Mouse (Mus musculus): Measurements from ENCODE around the gene 5430419D17Rik. TPM values are rescaled to one million over a fixed set of nuclear protein-coding genes. Genes with fewer than 3 reads are reported as not detected.

Gene 5430419D17Rik
- total and polyA plus RNA-seq, 3 experiments, result not detected

GRCm38 (mm10) chr7:131162251-131162650 is 12.0 kb upstream of the 5430419D17Rik start:
- Histone ChIP-seq H3K79me2 (ENCODE audit: control insufficient read depth, insufficient read depth, low read length, poor library complexity) (no peaks in the 10 kb centered on the region), H3K36me3 (ENCODE audit: control insufficient read depth in 1 of 2, insufficient read depth in 2 of 2, low read length in 2 of 2) (no peaks in the 10 kb centered on the region), H3K27me3 (ENCODE audit: control insufficient read depth in 1 of 2, insufficient read depth in 2 of 2, low read length in 2 of 2) (no peaks in the 10 kb centered on the region), H3K4me1 (ENCODE audit: control insufficient read depth in 1 of 2, insufficient read depth in 2 of 2, low read length in 2 of 2) (no peaks in the 10 kb centered on the region), H3K4me3 (ENCODE audit: control insufficient read depth in 1 of 2, insufficient read depth in 1 of 2, low read depth in 2 of 2, low read length in 2 of 2) (no peak overlapping the region), H3K27ac (ENCODE audit: control insufficient read depth, low read depth, low read length) (no peak overlapping the region), H3K9me3 (replicated peaks; ENCODE audit: insufficient read depth, low read length) (no peaks in the 10 kb centered on the region), H3K9ac (ENCODE audit: control insufficient read depth, low read depth, low read length, poor library complexity, severe bottlenecking) (no peak overlapping the region)
- no peak for TF ChIP-seq ELF1 (IDR thresholded peaks at IDR 0.05; ENCODE audit: low read depth, low read length)
- no peak for TF ChIP-seq TCF12 (IDR thresholded peaks at IDR 0.05; ENCODE audit: low read depth, low read length)
- DNase-seq (ENCODE audit: low read depth, low spot score), result no peak

GRCm38 (mm10) chr7:131167771-131168170 is 6.4 kb upstream of the 5430419D17Rik start:
- Histone ChIP-seq H3K79me2 (ENCODE audit: control insufficient read depth, insufficient read depth, low read length, poor library complexity) (no peaks in the 10 kb centered on the region), H3K27ac (ENCODE audit: control insufficient read depth, low read depth, low read length) (no peak overlapping the region), H3K4me3 (ENCODE audit: control insufficient read depth in 1 of 2, insufficient read depth in 1 of 2, low read depth in 2 of 2, low read length in 2 of 2) (no peak overlapping the region), H3K9ac (ENCODE audit: control insufficient read depth, low read depth, low read length, poor library complexity, severe bottlenecking) (no peak overlapping the region), H3K36me3 (ENCODE audit: control insufficient read depth in 1 of 2, insufficient read depth in 2 of 2, low read length in 2 of 2) (no peaks in the 10 kb centered on the region), H3K27me3 (ENCODE audit: control insufficient read depth in 1 of 2, insufficient read depth in 2 of 2, low read length in 2 of 2) (no peaks in the 10 kb centered on the region; a peak in 1 of 4 replicates), H3K4me1 (ENCODE audit: control insufficient read depth in 1 of 2, insufficient read depth in 2 of 2, low read length in 2 of 2) (no peaks in the 10 kb centered on the region), H3K9me3 (replicated peaks; ENCODE audit: insufficient read depth, low read length) (no peaks in the 10 kb centered on the region)
- no peak for TF ChIP-seq USF2 (IDR thresholded peaks at IDR 0.05; ENCODE audit: borderline replicate concordance in 1 of 2, insufficient read depth in 1 of 2, low read depth in 1 of 2, low read length in 2 of 2)
- TF ChIP-seq MAZ (IDR thresholded peaks at IDR 0.05; ENCODE audit: low read depth, low read length), result no peak
- TF ChIP-seq MYB (IDR thresholded peaks at IDR 0.05; ENCODE audit: low read depth, low read length), result no peak
- DNase-seq (ENCODE audit: low read depth, low spot score), result no peak

GRCm38 (mm10) chr7:131169099-131169498 is 5.1 kb upstream of the 5430419D17Rik start:
- DNase-seq (ENCODE audit: low read depth, low spot score), result no peak
- Histone ChIP-seq H3K79me2 (ENCODE audit: control insufficient read depth, insufficient read depth, low read length, poor library complexity) (no peaks in the 10 kb centered on the region), H3K4me1 (ENCODE audit: control insufficient read depth in 1 of 2, insufficient read depth in 2 of 2, low read length in 2 of 2) (no peaks in the 10 kb centered on the region), H3K4me3 (ENCODE audit: control insufficient read depth in 1 of 2, insufficient read depth in 1 of 2, low read depth in 2 of 2, low read length in 2 of 2) (no peak overlapping the region), H3K36me3 (ENCODE audit: control insufficient read depth in 1 of 2, insufficient read depth in 2 of 2, low read length in 2 of 2) (no peaks in the 10 kb centered on the region), H3K9me3 (replicated peaks; ENCODE audit: insufficient read depth, low read length) (no peaks in the 10 kb centered on the region), H3K9ac (ENCODE audit: control insufficient read depth, low read depth, low read length, poor library complexity, severe bottlenecking) (no peak overlapping the region), H3K27ac (ENCODE audit: control insufficient read depth, low read depth, low read length) (no peak overlapping the region), H3K27me3 (ENCODE audit: control insufficient read depth in 1 of 2, insufficient read depth in 2 of 2, low read length in 2 of 2) (no peaks in the 10 kb centered on the region; a peak in 1 of 4 replicates)
- TF ChIP-seq RAD21 (IDR thresholded peaks at IDR 0.05; ENCODE audit: low read depth, low read length) (no peak), ZC3H11A (IDR thresholded peaks at IDR 0.05; ENCODE audit: low read depth, low read length) (no peak), MXI1 (IDR thresholded peaks at IDR 0.05; ENCODE audit: low read depth, low read length) (no peak), MYC (IDR thresholded peaks at IDR 0.05; ENCODE audit: low read depth, low read length) (no peak), HCFC1 (IDR thresholded peaks at IDR 0.05; ENCODE audit: low read depth, low read length) (no peak), USF2 (IDR thresholded peaks at IDR 0.05; ENCODE audit: borderline replicate concordance in 1 of 2, insufficient read depth in 1 of 2, low read depth in 1 of 2, low read length in 2 of 2) (no peak), MAX (IDR thresholded peaks at IDR 0.05; ENCODE audit: low read length) (no peak), GABPA (IDR thresholded peaks at IDR 0.05; ENCODE audit: low read depth, low read length) (no peak), CTCF (IDR thresholded peaks at IDR 0.05 in 2 of 3, conservative IDR thresholded peaks at IDR 0.05 in 1 of 3; ENCODE audit: control insufficient read depth in 1 of 3, insufficient read depth in 1 of 3, low read depth in 2 of 3, low read length in 3 of 3, poor library complexity in 1 of 3, severe bottlenecking in 1 of 3) (no peak), UBTF (IDR thresholded peaks at IDR 0.05; ENCODE audit: borderline replicate concordance, insufficient read depth, low read depth, low read length) (no peak), MAFK (IDR thresholded peaks at IDR 0.05; ENCODE audit: borderline replicate concordance, low read depth, low read length) (no peak), TAL1 (IDR thresholded peaks at IDR 0.05; ENCODE audit: low read length) (no peak), SMC3 (IDR thresholded peaks at IDR 0.05; ENCODE audit: low read depth, low read length) (no peak), ZNF384 (IDR thresholded peaks at IDR 0.05; ENCODE audit: low read depth, low read length) (no peak), ZMIZ1 (IDR thresholded peaks at IDR 0.05; ENCODE audit: low read depth, low read length) (no peak), ZKSCAN1 (IDR thresholded peaks at IDR 0.05; ENCODE audit: low read depth, low read length) (no peak)

Data from MEL (cell line).